Mouse (Mus musculus) c-Kit-positive CD71-positive TER-119-negative erythroid progenitor cells, embryonic 14.5 days (primary cell): ENCODE results near the gene Gm20388.
"Not testable (repeated sequence)": the region's sequence is repeated elsewhere in the genome, so short reads cannot be mapped to it uniquely, and the experiment has no call there.

ENCODE experiments used
- DNase-seq: peaks from one replicate; pipeline ENCODE4 v3.0.0-alpha.2; 2013; ENCODE audit warnings: low read depth

Gene Gm20388

DNA sequence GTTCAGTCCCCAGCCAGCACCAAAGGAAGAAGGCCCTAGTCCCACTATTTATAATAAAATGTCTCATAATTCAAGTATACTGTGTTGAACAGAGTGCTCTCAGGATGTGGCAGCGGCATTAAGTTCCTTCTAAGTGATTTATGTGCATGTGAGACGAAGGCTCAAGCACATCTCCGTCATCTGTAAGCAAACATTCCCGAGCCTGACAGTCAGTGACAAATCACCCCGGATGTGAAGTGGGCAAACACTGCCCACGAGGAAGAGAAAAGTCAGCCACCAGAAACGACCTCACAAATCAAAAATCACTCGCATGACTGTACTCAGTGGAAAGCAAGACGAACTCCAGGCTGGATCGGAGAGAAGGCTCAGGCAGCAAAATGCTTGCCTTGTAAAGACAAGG lies 3883.3 kb downstream of the Gm20388 start:
- DNase-seq = no peak

DNA sequence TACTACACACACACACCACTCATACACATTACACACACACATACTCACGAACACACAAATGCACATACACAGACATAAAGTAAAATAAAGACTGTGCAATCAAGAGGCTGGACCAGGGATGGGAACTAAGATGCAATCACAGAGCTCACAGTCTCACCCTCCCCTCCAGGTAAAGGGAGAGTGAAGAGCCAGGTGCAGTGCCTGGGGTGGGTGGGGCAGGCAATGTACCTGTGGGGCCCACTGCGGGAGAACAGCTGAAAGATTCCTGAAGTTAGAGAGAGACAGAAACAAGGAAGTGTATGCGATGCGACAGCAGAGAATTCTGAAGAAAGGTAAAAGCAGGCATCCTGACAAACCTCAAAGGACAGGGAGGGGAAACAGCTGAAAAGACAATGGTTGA lies 3884.1 kb downstream of the Gm20388 start:
- DNase-seq = no peak

DNA sequence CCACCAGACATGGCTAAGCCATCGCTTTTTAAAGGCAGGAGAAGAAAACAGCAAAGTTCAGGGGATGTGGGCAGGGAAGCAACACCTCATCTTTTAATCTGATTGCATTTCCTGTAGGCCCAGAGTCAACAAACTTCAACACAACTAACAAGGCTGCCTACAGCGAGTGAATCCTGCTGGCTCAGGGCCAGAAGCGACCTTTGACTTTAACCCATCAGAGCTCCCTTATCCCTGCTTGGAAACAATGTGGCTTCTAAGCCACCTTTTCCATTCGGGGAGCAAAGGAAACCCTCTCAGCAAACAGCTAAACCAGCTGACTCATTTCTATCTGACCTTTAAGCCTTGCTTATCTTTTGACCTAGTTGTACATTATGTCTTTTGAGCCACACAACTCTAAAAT lies 3886.1 kb downstream of the Gm20388 start:
- no peak for DNase-seq

GRCm38 (mm10) chr8:123797928-123798327 lies 3887.3 kb downstream of the Gm20388 start:
- peak; percentile 85 for DNase-seq

DNA sequence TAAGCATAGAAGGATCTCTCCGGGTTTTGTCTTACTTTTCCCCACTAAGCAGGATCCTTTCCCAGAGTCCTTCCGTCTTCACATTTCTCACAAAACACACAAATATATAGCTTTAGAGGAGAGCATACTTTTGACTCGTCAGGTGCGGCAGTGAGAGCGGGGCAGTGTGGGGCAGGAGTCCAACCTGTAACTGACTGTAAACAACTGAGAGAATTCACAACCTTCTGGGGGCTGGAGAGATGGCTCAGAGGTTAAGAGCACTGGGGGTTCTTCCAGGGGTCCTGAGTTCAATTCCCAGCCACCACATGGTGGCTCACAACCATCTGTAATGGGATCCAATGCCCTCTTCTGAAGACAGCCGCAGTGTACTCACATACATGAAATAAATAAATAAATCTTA lies 3888.8 kb downstream of the Gm20388 start:
- DNase-seq = no peak

- DNase-seq = no peak
These were observed 3889.2 kb downstream of the Gm20388 start for GRCm38 (mm10) chr8:123799885-123800284.

DNA sequence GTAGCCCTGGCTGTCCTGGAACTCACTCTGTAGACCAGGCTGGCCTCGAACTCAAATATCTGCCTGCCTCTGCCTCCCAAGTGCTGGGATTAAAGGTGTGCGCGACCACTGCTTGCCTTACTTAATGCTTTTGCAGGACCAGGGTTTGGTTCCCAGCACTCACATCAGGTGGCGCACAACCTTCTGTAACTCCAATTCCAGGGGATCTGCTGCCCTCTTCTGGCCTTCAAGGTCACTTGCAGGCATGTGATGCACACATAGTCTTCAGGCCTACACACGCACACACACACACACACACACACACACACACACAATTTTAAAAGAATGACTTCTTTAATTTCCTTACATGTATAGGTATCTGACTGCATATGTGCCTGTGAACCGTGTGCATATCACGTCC lies 3890.2 kb downstream of the Gm20388 start:
- no peak for DNase-seq

DNA sequence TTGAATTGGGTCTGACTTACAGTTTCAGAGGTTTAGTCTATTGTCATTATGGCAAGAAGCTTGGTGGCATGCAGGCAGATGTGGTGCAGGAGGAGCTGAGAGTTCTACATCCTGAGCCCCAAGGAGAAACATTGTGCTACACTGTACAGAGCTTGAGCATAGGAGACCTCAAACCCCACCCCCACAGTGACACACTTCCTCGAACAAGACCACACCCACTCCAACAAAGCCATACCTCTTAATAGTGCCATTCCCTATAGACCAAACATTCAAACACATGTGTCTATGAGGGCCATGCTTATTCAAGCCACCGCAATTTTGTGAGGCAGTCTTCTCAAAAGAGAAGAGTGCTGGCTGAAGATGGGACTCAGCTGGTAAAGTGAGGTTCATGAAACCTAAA lies 3890.9 kb downstream of the Gm20388 start:
- DNase-seq = no peak

GRCm38 (mm10) chr8:123803639-123804038 lies 3893.0 kb downstream of the Gm20388 start:
- no peak for DNase-seq

GRCm38 (mm10) chr8:123804586-123804985 lies 3893.9 kb downstream of the Gm20388 start:
- DNase-seq = no peak

- no peak for DNase-seq
These were observed 3894.6 kb downstream of the Gm20388 start for GRCm38 (mm10) chr8:123805209-123805717.

- no peak for DNase-seq
These were observed 3895.2 kb downstream of the Gm20388 start, which contains the start of gene Rab4a for GRCm38 (mm10) chr8:123805718-123806373. TSS of gene Rab4a (plus strand) at chr8:123805985.

- no peak for DNase-seq
These were observed 3895.8 kb downstream of the Gm20388 start for GRCm38 (mm10) chr8:123806374-123806935.

DNA sequence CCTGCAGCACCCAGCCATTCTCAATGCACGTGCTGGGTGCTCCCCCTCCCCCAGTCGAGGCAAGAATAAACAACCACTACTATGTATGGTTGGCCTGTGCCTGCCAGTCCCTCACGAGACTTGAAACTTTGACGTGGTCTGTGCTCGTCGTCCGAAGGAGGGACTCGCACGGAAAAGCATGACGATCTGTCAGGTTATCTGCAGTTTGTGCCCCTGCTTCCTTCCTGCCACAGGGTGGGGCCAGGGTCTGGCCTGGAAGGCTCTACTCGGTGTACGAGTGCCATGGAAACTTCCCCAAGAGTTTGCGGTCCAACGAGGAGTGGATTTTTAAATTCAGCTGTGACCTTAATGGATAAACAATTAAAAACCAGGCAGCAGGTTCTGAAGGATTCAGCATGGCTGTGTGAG lies 3896.4 kb downstream of the Gm20388 start:
- no peak for DNase-seq

- no peak for DNase-seq
These were observed 3897.4 kb downstream of the Gm20388 start for GRCm38 (mm10) chr8:123807852-123808573.

GRCm38 (mm10) chr8:123808671-123809070 lies 3898.0 kb downstream of the Gm20388 start:
- DNase-seq = no peak

DNA sequence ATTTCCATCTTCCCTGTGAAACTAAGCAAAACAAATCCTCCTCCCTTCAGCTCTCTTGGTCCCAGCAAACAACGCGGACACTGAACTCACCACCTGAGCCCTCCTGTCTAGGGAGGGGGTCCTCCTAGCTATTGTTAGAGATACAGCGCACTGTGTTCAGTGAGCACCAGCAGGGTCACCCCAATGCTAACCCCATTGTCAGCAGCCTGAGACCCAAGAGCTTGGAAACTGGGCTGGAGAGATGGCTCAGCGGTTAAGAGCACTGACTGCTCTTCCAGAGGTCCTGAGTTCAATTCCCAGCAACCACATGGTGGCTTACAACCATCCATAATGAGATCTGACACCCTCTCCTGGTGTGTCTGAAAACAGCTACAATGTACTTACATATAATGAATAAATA lies 3898.7 kb downstream of the Gm20388 start:
- not testable (repeated sequence) for DNase-seq

- no peak for DNase-seq
These were observed 3901.6 kb downstream of the Gm20388 start for GRCm38 (mm10) chr8:123812227-123812626.

GRCm38 (mm10) chr8:123813173-123813891 lies 3902.7 kb downstream of the Gm20388 start:
- no peak for DNase-seq

GRCm38 (mm10) chr8:123813892-123814266 lies 3903.2 kb downstream of the Gm20388 start:
- no peak for DNase-seq

- DNase-seq = no peak
These were observed 3904.7 kb downstream of the Gm20388 start for GRCm38 (mm10) chr8:123815325-123815724.

GRCm38 (mm10) chr8:123816939-123817338 lies 3906.3 kb downstream of the Gm20388 start:
- no peak for DNase-seq
